Mouse (Mus musculus): ENCODE results near the gene Syt17.

The Syt17 gene

GRCm38 (mm10) chr7:118448134-118448967 lies at the start of gene Syt17:
Gene Syt17, minus strand, starts transcription at chr7:118448222.
- DNase-seq: peak; percentile 80 to 88

- no peak for DNase-seq
These were observed 47.0 kb upstream of the Syt17 start for GRCm38 (mm10) chr7:118494892-118495579.

DNA sequence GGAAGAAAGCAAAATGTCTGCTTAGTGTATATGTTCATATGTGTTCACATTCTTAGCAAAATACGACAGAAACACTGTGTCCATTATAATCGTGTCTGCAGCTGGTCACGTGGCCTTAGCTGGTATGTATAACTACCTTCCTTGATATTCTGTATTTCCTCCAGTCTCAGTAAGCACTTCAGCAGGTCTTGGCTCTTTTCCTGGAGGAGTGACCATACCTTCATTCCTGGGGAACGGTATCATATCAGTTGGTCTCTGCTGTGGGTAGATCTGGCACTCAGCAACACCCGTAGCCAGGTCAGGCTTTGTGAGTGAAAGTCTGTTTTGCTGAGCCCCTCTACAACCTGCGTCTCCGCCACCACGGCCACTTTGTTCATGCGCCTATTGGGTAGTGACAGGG lies 45.9 kb upstream of the Syt17 start:
- DNase-seq: no peak

GRCm38 (mm10) chr7:118491431-118492147 lies 43.6 kb upstream of the Syt17 start, which contains the start of gene Itpripl2:
Gene Itpripl2, minus strand, starts transcription at chr7:118491975.
- peak; percentile 87 to 91 for DNase-seq

DNA sequence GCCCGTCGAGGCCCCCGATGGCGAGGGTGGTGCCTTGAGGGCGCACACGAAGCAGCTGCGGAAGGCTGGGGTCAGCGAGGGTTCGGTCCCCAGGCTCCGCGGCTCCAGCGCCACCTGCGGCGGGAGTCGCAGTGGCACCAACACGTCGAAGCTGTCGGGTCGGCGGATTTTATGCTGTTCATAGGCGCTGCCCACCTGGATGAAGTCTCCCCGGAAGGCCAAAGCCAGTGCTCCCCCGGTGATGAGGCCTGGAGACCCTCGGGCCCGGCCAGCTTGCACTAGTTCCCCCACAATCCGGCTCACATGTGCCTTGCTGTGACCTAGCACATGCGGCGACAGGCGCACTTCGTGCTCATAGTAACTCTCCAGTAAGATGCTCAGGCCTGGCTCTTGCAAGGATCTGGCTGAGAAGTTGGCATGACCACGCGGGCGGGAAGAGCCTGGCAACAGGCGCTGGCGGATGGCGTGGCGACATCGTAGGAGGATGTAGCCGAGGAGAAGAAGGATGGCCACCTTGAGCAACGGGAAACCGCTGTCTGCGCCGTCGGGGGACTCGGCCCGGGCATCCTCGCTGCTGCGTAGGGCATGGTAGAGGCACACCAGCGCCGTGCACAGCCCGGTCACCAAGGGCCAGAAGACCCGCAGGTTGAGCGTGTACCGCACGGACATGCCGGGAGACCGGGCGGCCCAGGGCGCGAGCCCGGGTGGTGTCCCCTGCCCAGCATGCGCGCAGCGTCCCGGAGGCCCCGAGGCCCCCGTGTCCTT lies 42.8 kb upstream of the Syt17 start:
- peak; percentile 49 to 64 for DNase-seq

- peak in 1 of 2 experiments; percentile 27 for DNase-seq
These were observed 42.0 kb upstream of the Syt17 start for GRCm38 (mm10) chr7:118489706-118490665.

GRCm38 (mm10) chr7:118488060-118488664 lies 40.1 kb upstream of the Syt17 start:
- DNase-seq: peak in 1 of 2 experiments; percentile 25

DNA sequence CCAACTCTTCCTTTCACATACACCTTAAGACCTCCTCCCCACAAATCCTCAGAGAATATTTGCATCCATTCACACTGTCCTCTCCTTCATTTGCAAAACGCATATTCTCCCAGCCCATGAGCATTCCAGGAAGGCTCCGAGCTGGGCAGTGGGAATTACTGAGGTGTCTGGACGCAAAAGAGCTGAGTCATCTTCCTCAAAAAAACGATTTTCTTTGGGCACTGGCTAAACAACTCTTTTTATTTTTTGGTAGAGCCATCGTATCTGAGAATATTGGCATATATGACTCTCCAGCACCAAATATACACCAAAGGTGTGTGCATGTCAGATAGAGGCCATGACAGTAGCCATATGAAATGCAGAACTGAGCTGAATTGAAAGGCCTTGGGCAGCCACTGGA lies 38.9 kb upstream of the Syt17 start:
- no peak for DNase-seq

DNA sequence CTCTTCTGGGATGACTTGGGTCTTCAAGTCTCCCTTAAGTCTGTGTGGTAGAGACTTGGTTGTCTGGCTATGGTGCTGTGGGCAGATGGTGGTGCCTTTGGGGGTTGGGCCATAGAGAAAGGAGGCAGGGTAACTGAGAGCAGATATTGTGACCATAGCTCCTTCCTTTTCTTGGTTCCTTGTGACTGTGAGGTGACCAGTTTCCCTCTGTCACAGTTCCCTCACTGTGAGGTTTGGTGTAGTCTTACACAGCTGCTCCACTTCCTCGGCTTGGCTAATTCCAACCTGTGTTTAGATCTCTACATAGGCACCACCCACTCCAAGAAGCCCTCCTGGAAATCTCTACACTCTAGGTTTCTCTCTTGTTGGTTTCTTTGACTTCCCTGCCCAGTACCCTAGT lies 36.0 kb upstream of the Syt17 start:
- DNase-seq: no peak

GRCm38 (mm10) chr7:118482001-118482400 lies 34.0 kb upstream of the Syt17 start:
- no peak for DNase-seq

GRCm38 (mm10) chr7:118481047-118481810 lies 33.2 kb upstream of the Syt17 start:
- DNase-seq: no peak

- DNase-seq: no peak
These were observed 32.2 kb upstream of the Syt17 start for GRCm38 (mm10) chr7:118480160-118480709.

DNA sequence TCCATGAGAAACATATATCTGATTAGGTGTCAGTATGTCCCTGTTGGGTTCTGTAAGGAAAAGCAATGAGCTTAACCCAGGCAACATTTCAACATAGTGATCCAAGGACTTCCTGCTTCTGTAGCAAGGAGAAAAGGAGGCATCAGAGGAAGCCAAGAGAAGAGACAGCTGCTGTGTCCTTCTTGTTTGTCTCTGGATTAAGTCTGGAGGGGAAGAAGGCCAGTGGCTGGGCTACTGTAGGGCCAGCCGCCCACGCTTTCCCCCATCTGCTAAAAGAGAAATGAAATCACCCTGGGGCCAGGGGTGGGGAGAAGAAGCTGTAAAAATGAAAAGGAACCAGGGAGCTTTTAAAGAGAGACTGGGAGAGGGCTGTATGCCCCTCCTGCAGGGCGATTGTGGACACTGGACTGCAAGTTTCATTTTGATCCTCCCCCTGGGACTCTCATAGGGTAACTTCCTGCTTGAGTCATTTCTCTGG lies 30.9 kb upstream of the Syt17 start:
- peak; percentile 73 to 85 for DNase-seq

- no peak for DNase-seq
These were observed 28.4 kb upstream of the Syt17 start for GRCm38 (mm10) chr7:118476428-118476827.

GRCm38 (mm10) chr7:118475008-118475705 lies 27.1 kb upstream of the Syt17 start:
- peak; percentile 73 to 77 for DNase-seq

DNA sequence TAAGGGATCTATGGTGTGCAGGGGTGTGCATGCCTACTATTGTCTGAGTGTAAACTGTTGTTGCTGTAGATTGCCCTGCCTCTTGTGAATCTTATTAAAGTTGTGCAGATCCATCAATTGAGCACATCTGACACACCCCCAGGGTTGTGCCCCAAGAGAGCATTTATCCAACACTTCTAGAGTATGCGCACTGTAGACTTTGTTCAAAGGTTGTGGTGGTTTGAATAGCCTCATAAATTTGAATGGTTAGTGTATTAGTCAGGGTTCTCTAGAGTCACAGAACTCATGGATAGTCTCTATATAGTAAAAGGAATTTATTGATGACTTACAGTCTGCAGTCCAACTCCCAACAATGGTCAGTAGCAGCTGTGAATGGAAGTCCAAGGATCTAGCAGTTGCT lies 24.9 kb upstream of the Syt17 start:
- DNase-seq: no peak

GRCm38 (mm10) chr7:118468060-118468459 lies 20.0 kb upstream of the Syt17 start:
- DNase-seq: no peak

- DNase-seq: no peak
These were observed 16.4 kb upstream of the Syt17 start for GRCm38 (mm10) chr7:118464432-118464831.
